Mouse (Mus musculus): ENCODE results near the gene Dcbld1.
"Not testable (repeated sequence)": the region's sequence is repeated elsewhere in the genome, so short reads cannot be mapped to it uniquely, and the experiment has no call there.

The Dcbld1 gene

GRCm38 (mm10) chr10:52295934-52296333 is 62.5 kb downstream of the Dcbld1 start:
- DNase-seq (ENCODE audit: extremely low read depth, low read depth, low spot score): no peak

- not testable (repeated sequence) for DNase-seq (ENCODE audit: extremely low read depth, low read depth, low spot score)
Observed at GRCm38 (mm10) chr10:52298568-52298967, 65.1 kb downstream of the Dcbld1 start.

GRCm38 (mm10) chr10:52301766-52302165 is 68.3 kb downstream of the Dcbld1 start:
- no peak for DNase-seq (ENCODE audit: extremely low read depth, low read depth, low spot score)

- DNase-seq (ENCODE audit: extremely low read depth, low read depth, low spot score): no peak
Observed at GRCm38 (mm10) chr10:52302271-52302670, 68.9 kb downstream of the Dcbld1 start.

- peak; percentile 68 for DNase-seq (ENCODE audit: extremely low read depth, low read depth, low spot score)
Observed at GRCm38 (mm10) chr10:52304574-52304973, 71.2 kb downstream of the Dcbld1 start.

GRCm38 (mm10) chr10:52309196-52309595 is 75.8 kb downstream of the Dcbld1 start:
- no peak for DNase-seq (ENCODE audit: extremely low read depth, low read depth, low spot score)

GRCm38 (mm10) chr10:52319506-52320286 is 86.3 kb downstream of the Dcbld1 start:
- DNase-seq (ENCODE audit: extremely low read depth, low read depth, low spot score): no peak

- peak; percentile 70 for DNase-seq (ENCODE audit: extremely low read depth, low read depth, low spot score)
Observed at GRCm38 (mm10) chr10:52321918-52322317, 88.5 kb downstream of the Dcbld1 start.

- DNase-seq (ENCODE audit: extremely low read depth, low read depth, low spot score): no peak
Observed at GRCm38 (mm10) chr10:52331007-52331406, 97.6 kb downstream of the Dcbld1 start.

- not testable (repeated sequence) for DNase-seq (ENCODE audit: extremely low read depth, low read depth, low spot score)
Observed at GRCm38 (mm10) chr10:52343324-52343723, 109.9 kb downstream of the Dcbld1 start.

GRCm38 (mm10) chr10:52353184-52353583 is 119.8 kb downstream of the Dcbld1 start:
- DNase-seq (ENCODE audit: extremely low read depth, low read depth, low spot score): no peak

GRCm38 (mm10) chr10:52358467-52358866 is 125.0 kb downstream of the Dcbld1 start, which contains the start of gene Gm26741:
Gene Gm26741 (plus strand): TSS chr10:52358767.
- DNase-seq (ENCODE audit: extremely low read depth, low read depth, low spot score): no peak

GRCm38 (mm10) chr10:52360241-52360735 is 126.9 kb downstream of the Dcbld1 start:
- DNase-seq (ENCODE audit: extremely low read depth, low read depth, low spot score): no peak

- DNase-seq (ENCODE audit: extremely low read depth, low read depth, low spot score): no peak
Observed at GRCm38 (mm10) chr10:52360862-52361609, 127.6 kb downstream of the Dcbld1 start.

- no peak for DNase-seq (ENCODE audit: extremely low read depth, low read depth, low spot score)
Observed at GRCm38 (mm10) chr10:52368376-52368775, 135.0 kb downstream of the Dcbld1 start.

Measured in fat pad, adult 2 months (tissue).